Mouse (Mus musculus): ENCODE data around the gene H2al2a.

The H2al2a gene

DNA sequence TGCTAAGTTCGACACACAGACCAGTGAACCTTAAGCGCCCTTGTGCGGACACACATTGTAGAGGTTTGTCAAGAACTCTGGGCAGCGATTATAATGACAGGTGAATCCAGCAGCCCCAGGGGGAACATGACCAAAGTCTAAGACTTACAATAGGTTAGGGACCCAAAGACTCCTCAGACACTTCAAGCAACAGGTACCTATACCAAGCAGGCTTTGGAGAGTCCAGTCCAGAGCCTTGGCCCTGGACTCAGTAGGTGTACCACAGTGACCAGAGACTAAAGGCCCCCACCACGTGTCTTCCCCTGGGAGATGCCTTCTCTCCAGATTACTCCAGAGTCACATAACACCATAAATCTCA, 35.8 kb upstream of the H2al2a start:
- Histone ChIP-seq H3K36me3 (ENCODE audit: control insufficient read depth, insufficient read depth, low read length, poor library complexity, severe bottlenecking) (no peaks in the 10 kb centered on the region), H3K27me3 (ENCODE audit: control insufficient read depth, insufficient read depth, low read length, poor library complexity, severe bottlenecking) (peaks cover 2% of the 10 kb centered on the region; the same call in 1 of the 2 replicates)
- DNase-seq (ENCODE audit: low read depth, low spot score) = no peak

GRCm38 (mm10) chr2:18031831-18032537, 35.2 kb upstream of the H2al2a start:
- H3K27me3 ChIP-seq (ENCODE audit: control insufficient read depth, insufficient read depth, low read length, poor library complexity, severe bottlenecking) = peaks cover 2% of the 10 kb centered on the region; the same call in 1 of the 2 replicates

DNA sequence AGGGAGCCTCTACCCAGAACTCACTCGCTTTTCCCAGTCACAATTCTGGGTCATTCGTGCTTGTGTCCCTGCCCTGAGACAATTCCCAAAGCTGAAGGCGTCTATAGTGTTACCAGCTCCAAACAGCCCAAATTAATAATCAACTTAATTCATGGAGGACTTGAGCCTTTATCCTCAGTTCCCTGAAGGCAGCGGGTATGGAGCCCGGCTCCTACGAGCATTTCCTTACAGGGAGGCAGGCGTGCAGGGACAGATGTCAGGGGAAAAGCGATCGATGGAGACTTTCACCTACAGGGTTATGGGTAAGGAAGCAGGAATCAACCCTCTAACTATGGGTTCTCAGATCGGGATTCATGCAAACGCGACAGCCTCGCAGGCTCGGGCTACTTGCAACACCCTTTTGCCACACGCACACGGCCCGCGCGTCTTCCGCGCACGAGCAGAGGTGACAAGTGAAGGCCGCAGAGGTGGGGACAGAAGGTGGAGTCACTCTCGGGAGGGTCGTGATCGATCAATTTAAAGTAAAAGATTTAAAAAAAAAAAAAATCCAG, 34.6 kb upstream of the H2al2a start:
- peak; percentile 37 for DNase-seq (ENCODE audit: low read depth, low spot score)
- peaks cover 2% of the 10 kb centered on the region; the same call in 1 of the 2 replicates for H3K27me3 ChIP-seq (ENCODE audit: control insufficient read depth, insufficient read depth, low read length, poor library complexity, severe bottlenecking)
- H3K36me3 ChIP-seq (ENCODE audit: control insufficient read depth, insufficient read depth, low read length, poor library complexity, severe bottlenecking) = no peaks in the 10 kb centered on the region

More at GRCm38 (mm10) chr2:18031831-18032537, 35.2 kb upstream of the H2al2a start:
- no peaks in the 10 kb centered on the region for H3K36me3 ChIP-seq (ENCODE audit: control insufficient read depth, insufficient read depth, low read length, poor library complexity, severe bottlenecking)
- DNase-seq (ENCODE audit: low read depth, low spot score) = no peak

DNA sequence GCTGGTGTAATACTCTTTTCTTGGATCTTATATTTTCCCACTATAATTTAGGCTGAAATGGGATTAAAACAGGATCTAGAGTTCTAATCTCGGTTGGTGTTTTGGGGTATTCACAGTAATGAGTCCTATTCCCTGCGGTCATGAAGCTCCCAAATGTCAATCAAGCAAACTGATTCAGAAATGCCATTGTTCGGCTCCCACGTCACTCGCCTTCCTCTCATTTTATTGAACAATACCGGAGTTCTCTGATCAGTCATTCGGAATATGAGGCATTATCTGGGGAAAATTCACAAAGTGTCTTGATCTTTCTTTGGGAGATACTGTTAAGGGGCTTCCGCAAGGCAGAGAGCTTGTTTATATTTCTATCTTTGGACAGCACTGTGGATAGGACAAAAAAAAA, 33.8 kb upstream of the H2al2a start:
- H3K27me3 ChIP-seq (ENCODE audit: control insufficient read depth, insufficient read depth, low read length, poor library complexity, severe bottlenecking) = peaks cover 2% of the 10 kb centered on the region
- DNase-seq (ENCODE audit: low read depth, low spot score) = no peak
- H3K36me3 ChIP-seq (ENCODE audit: control insufficient read depth, insufficient read depth, low read length, poor library complexity, severe bottlenecking) = no peaks in the 10 kb centered on the region

DNA sequence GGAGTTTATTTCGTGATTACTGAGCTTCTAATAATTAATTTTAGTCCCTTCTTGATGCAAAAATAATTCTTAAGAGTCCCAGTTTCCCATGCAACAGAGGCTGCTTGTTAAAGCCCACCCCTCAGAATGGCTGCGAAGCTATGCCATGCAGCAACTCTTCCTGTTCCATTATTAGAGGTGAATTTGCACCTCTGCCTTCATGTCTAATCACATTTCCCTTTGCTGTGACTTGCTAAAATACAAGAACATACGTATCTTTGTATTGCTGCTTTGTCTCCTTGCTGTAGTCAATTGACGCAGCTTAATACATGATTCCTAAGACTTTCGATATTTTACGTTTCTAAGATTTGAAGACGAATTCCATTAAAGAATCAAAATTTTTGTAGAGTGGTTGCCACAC, 32.9 kb upstream of the H2al2a start:
- H3K36me3 ChIP-seq (ENCODE audit: control insufficient read depth, insufficient read depth, low read length, poor library complexity, severe bottlenecking) = no peaks in the 10 kb centered on the region
- peaks cover 2% of the 10 kb centered on the region for H3K27me3 ChIP-seq (ENCODE audit: control insufficient read depth, insufficient read depth, low read length, poor library complexity, severe bottlenecking)
- no peak for DNase-seq (ENCODE audit: low read depth, low spot score)

- Histone ChIP-seq H3K27me3 (ENCODE audit: control insufficient read depth, insufficient read depth, low read length, poor library complexity, severe bottlenecking) (peaks cover 2% of the 10 kb centered on the region; the same call in 1 of the 2 replicates), H3K36me3 (ENCODE audit: control insufficient read depth, insufficient read depth, low read length, poor library complexity, severe bottlenecking) (no peaks in the 10 kb centered on the region)
- peak; percentile 57 for DNase-seq (ENCODE audit: low read depth, low spot score)
These were observed 31.6 kb upstream of the H2al2a start for GRCm38 (mm10) chr2:18028140-18029021.

GRCm38 (mm10) chr2:18027448-18028139, 30.8 kb upstream of the H2al2a start:
- Histone ChIP-seq H3K27me3 (ENCODE audit: control insufficient read depth, insufficient read depth, low read length, poor library complexity, severe bottlenecking) (peaks cover 2% of the 10 kb centered on the region; the same call in 1 of the 2 replicates), H3K36me3 (ENCODE audit: control insufficient read depth, insufficient read depth, low read length, poor library complexity, severe bottlenecking) (no peaks in the 10 kb centered on the region)
- peak; percentile 91 for DNase-seq (ENCODE audit: low read depth, low spot score)

DNA sequence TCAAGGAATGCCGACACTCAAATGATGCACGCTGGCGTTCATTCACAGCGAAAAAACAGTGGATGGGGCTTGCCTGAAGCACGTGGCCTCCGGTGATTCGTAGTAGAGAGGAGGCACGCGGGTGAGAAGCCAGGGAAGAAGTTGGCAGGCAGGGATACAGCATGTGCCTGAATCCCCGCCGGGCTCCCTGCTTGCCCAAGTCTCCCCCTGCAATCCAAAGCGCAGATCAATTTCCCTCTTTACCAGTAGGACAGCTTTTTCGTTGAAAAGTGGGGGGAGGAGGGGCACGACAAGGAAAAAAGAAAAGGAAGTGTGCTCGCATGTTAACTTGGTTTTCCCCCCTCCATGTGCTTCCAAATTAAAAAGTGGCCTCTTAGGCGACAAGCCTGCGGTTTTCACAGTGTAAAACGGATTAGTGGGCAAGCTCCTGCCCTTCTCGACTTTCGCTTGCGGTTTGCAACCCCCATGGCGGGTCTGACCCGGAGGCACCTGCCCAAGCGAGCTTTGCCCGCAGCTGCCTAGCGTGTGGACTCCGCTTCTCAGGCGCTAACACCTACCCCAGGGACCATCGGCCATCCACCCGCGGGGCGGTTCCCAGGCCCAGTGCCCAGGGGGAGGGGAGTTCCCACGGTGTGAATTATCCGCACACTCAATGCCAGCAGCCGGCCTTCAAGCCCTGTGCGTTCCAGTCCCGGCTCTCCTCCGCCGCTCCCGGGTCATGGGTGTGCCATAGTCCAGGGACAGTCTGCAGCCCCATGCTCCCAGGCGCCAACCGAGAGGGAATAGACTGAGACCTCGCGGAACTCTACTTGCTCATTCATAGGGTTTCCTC, 29.6 kb upstream of the H2al2a start:
- H3K36me3 ChIP-seq (ENCODE audit: control insufficient read depth, insufficient read depth, low read length, poor library complexity, severe bottlenecking) = no peaks in the 10 kb centered on the region
- peaks cover 2% of the 10 kb centered on the region; the same call in 1 of the 2 replicates for H3K27me3 ChIP-seq (ENCODE audit: control insufficient read depth, insufficient read depth, low read length, poor library complexity, severe bottlenecking)
- peak; percentile 41 for DNase-seq (ENCODE audit: low read depth, low spot score)

DNA sequence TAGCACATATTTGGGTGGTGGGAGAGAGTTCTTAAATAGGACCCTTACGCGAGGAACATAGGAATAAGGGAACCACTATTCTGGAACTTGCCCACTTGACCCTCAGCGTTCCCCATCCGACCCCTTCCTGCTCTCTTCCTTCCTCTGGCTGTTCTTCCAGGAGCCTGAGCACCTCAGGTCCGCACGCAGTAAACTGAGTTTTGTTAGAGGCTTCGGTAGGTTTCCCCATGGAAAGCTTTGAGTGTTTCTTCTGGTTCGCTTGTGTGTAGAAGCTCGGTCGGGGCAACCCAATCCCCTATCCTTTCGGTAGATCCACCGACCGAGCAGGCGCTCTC, 29.0 kb upstream of the H2al2a start:
- Histone ChIP-seq H3K36me3 (ENCODE audit: control insufficient read depth, insufficient read depth, low read length, poor library complexity, severe bottlenecking) (no peaks in the 10 kb centered on the region), H3K27me3 (ENCODE audit: control insufficient read depth, insufficient read depth, low read length, poor library complexity, severe bottlenecking) (peaks cover 2% of the 10 kb centered on the region; the same call in 1 of the 2 replicates)
- DNase-seq (ENCODE audit: low read depth, low spot score) = no peak

GRCm38 (mm10) chr2:18025116-18025515, 28.4 kb upstream of the H2al2a start:
- no peak for DNase-seq (ENCODE audit: low read depth, low spot score)
- peaks cover 2% of the 10 kb centered on the region; the same call in 1 of the 2 replicates for H3K27me3 ChIP-seq (ENCODE audit: control insufficient read depth, insufficient read depth, low read length, poor library complexity, severe bottlenecking)
- H3K36me3 ChIP-seq (ENCODE audit: control insufficient read depth, insufficient read depth, low read length, poor library complexity, severe bottlenecking) = no peaks in the 10 kb centered on the region

- Histone ChIP-seq H3K27me3 (ENCODE audit: control insufficient read depth, insufficient read depth, low read length, poor library complexity, severe bottlenecking) (no peaks in the 10 kb centered on the region; the same call in 1 of the 2 replicates), H3K36me3 (ENCODE audit: control insufficient read depth, insufficient read depth, low read length, poor library complexity, severe bottlenecking) (no peaks in the 10 kb centered on the region)
- no peak for DNase-seq (ENCODE audit: low read depth, low spot score)
These were observed 26.1 kb upstream of the H2al2a start for GRCm38 (mm10) chr2:18022886-18023285.

DNA sequence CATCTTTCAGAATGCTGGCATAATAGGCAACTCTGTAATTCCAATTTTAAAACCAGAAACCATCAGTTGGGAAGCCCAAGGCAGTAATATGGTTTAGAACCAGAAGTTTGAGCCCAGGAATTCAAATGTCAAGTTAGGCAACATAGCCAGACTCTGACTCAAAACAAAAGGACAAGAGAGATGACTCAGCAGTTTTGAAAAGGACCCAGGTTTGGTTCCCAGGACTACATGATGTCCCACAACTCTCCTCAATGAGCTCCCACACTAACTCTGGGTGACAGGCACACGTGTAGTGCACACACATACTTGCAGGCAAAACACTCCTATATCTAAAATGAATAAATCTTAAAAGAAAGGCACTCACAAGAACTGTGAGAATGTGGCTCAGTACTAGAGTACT, 22.4 kb upstream of the H2al2a start:
- no peaks in the 10 kb centered on the region for H3K27me3 ChIP-seq (ENCODE audit: control insufficient read depth, insufficient read depth, low read length, poor library complexity, severe bottlenecking)
- H3K36me3 ChIP-seq (ENCODE audit: control insufficient read depth, insufficient read depth, low read length, poor library complexity, severe bottlenecking) = no peaks in the 10 kb centered on the region
- DNase-seq (ENCODE audit: low read depth, low spot score) = no peak

DNA sequence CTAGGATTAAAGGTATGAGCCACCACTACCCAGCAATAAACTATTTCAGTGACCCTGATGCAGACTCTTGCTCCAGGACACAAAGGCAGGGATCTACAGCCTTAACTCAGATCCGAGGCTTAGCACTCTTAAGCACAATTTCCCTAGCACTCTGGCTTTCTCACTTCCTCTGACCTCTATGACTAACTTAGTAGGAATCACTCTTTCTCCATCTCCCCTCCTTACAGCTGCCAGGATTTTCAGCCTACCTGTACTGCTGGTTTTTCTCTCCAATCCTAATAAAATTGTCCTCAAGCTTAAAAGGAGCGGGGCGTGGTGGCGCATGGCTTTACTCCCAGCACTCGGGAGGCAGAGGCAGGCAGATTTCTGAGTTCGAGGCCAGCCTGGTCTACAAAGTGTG, 20.6 kb upstream of the H2al2a start:
- DNase-seq (ENCODE audit: low read depth, low spot score) = no peak
- H3K36me3 ChIP-seq (ENCODE audit: control insufficient read depth, insufficient read depth, low read length, poor library complexity, severe bottlenecking) = no peaks in the 10 kb centered on the region

DNA sequence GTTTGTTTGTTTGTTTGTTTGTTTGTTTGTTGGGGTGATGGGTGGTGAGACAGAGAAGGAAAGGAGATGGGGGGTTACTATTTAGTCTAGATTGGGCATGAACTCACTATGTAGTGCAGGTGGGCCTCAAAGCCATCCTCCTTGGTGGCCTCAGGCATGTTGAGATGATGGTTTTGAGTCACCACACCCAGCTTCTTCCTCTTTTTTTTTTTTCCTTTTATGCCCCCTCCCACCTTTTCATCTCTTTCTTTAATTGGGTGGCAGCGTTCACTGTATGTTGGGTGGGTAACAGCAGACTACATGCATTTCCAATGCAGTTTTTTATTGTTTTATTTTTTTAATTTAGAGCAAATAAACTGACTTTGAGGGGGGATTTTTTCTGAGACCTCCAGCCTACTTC, 19.9 kb upstream of the H2al2a start:
- no peak for DNase-seq (ENCODE audit: low read depth, low spot score)
- no peaks in the 10 kb centered on the region for H3K36me3 ChIP-seq (ENCODE audit: control insufficient read depth, insufficient read depth, low read length, poor library complexity, severe bottlenecking)
- no peaks in the 10 kb centered on the region for H3K27me3 ChIP-seq (ENCODE audit: control insufficient read depth, insufficient read depth, low read length, poor library complexity, severe bottlenecking)

More for the DNA sequence above, 20.6 kb upstream of the H2al2a start:
- H3K27me3 ChIP-seq (ENCODE audit: control insufficient read depth, insufficient read depth, low read length, poor library complexity, severe bottlenecking) = no peaks in the 10 kb centered on the region

Measured in splenic B cell, adult 2 months (primary cell).